Mouse (Mus musculus) activated CD4-positive, CD25-positive, alpha-beta regulatory T cell (primary cell): Measurements from ENCODE around the gene Gm5767. TPM values are rescaled to one million over a fixed set of nuclear protein-coding genes. Genes with fewer than 3 reads are reported as not detected.

Experiments
- polyA plus RNA-seq, 2 experiments: library from polyadenylated mRNA; unstranded; fragments of 100-300 nt; shearing (Covaris generic); gene quantifications; one replicate each; pipeline ENCODE4 v1.2.1; 2017

The Gm5767 gene
- not detected for polyA plus RNA-seq

DNA sequence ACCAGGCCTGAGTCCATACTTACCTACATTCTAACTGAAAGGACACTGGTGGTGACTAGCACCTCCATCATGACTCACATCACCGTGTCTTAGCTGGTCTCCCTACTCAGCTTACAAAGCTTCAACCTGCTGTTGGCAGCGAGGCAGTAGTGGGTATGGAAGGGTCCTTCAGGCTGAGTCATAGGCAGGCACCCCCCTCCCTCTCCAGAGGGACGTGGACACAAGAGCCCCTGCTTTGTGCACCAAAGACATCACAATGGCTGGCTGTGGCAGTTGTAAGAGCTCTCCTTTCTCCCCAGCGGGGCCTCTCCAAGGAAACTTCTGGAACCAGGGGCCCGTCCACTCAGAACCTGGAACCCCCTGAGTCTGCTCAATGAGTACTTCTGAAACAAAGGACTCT, at the start of gene Gm5767:
Gm5767 (plus strand) TSS at position 301 of the 400 bp plus-strand sequence.

DNA sequence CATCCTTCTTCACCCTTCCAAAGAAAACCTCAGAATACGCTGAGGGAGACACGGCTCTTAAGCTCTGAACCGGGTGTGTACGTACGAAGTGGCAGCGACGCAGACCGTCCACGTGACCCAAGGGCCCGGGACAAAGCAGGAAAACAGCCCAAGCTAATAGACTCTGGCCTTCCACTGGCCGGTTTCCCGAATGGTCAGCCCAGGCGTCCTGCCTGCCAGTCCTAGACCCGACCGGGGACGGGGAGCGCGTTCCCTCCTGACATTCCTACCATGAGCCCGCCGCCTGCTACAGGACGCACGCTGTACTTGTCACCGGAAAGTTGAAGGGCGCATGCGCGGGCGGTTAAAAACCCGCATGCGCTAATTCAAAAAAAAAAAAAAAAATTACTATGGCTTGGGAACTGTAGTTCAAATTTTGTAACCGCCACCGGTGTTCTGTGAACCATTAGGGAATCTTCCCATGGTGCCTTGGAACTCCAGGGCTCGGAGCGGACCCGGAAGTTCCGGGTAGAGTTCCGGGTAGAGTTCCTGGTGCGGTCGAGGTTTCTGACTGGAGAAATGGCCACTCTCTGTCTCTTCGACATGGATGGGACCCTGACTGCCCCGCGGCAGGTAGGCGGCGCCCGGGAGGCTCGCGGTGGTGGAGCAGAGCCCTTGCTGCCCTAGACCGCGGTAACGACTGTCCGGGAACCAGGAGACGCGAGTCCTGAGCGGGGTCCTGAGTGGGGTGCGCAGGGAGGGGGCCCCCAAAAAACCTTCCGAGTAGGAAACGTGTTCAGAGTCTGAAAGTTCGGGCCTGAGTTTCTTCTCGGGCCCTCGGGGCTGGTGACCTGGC, 43.1 kb upstream of the Gm5767 start, which contains the start of the genes Pmm2 and Tmem186:
Pmm2 (plus strand) TSS at position 458 of the 835 bp plus-strand sequence.
Tmem186 (minus strand) TSS at position 496 of the 835 bp plus-strand sequence.

DNA sequence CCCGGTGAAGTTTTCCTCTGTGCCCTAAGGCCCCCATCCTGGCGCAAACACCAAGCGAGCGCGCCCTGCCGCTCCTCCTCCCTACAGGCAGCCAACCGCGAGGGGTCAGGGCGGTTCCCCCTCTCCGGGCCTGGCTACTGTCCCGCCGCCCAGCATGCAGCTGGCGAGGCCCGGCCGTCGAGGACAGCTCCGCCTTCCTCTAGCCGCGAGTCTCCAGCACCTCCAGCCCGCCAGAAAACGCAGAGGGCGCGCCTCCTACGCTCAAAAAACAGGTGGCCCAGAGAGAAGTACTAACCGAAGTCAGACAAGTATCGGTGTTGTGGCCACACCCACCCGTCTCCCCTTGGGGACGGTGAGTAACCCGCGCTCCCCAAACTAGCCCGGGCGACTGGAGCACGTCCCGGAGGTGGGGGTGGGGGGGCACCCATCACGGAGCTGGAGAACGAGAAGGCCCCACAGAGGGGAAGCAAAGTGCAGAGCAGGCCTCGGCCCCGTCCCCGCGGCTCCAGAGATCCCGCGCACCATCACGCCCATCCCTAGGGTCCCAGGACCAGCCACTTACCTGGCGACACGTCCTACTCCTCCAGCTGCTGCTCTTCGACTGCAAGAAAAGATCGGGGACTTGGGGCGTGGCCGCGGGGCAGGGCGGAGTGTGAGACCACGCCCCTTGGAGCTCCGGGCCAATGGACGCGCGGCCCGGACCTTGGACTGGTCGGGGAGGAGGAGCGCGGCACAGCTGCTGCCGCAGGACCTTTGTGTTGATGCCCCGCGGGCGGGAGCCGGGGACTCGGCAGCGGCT, 8.8 kb upstream of the Gm5767 start, which contains the start of gene Carhsp1:
Carhsp1 (minus strand) TSS at position 605 of the 799 bp plus-strand sequence.

Other genes with a start within 250 kb of the Gm5767 start
- 10 to 100 TPM; 20.2 to 27.7 TPM for gene Mettl22, start 210.0 kb upstream of the Gm5767 start, polyA plus RNA-seq
- 1 to 10 TPM in 1 of 2 experiments, under 1 TPM in 1; 0.81 to 1.4 TPM for gene Abat, start 167.3 kb upstream of the Gm5767 start, polyA plus RNA-seq
- 100 to 1,000 TPM; 102 to 104 TPM for gene Pmm2, start 43.1 kb upstream of the Gm5767 start, polyA plus RNA-seq
- 10 to 100 TPM; 14.1 to 14.6 TPM for gene Tmem186, start 43.1 kb upstream of the Gm5767 start, polyA plus RNA-seq
- 10 to 100 TPM; 30.5 to 52.2 TPM for gene Carhsp1, start 8.6 kb upstream of the Gm5767 start, polyA plus RNA-seq
- 10 to 100 TPM; 90.1 to 92.2 TPM for gene Usp7, start 111.5 kb downstream of the Gm5767 start, polyA plus RNA-seq
- gene 1810013L24Rik, start 149.3 kb downstream of the Gm5767 start, polyA plus RNA-seq, result 10 to 100 TPM; 29.1 to 46.7 TPM